Mouse (Mus musculus) neural tube, embryonic 15.5 days (tissue): Measurements from ENCODE around the gene Dnah9. TPM values are rescaled to one million over a fixed set of nuclear protein-coding genes. Genes with fewer than 3 reads are reported as not detected.

Experiments used
- ATAC-seq: fragments of 200-750 bp; cut with Nextera tagmentation; 2 replicates; pipeline ENCODE4 v1.8.0; 2017; ENCODE audit warnings: mild to moderate bottlenecking, moderate TSS enrichment, moderate library complexity; ENCODE audit not compliant: low FRiP score
- H3K27ac ChIP-seq: fragments of 300-500 bp; sonication (generic); replicated peaks from 2 replicates; pipeline ENCODE4 v1.5.1; 2015; ENCODE audit warnings: mild to moderate bottlenecking, inconsistent platforms
- H3K27me3 ChIP-seq: fragments of 300-500 bp; sonication (generic); replicated peaks from 2 replicates; pipeline ENCODE4 v1.6.1; 2015; ENCODE audit warnings: inconsistent platforms
- H3K36me3 ChIP-seq: fragments of 300-500 bp; sonication (generic); 2 replicates; pipeline ENCODE4 v1.6.1; 2015; ENCODE audit warnings: inconsistent platforms
- H3K4me1 ChIP-seq: fragments of 300-500 bp; sonication (generic); 2 replicates; pipeline ENCODE4 v1.6.1; 2015; ENCODE audit warnings: inconsistent platforms
- H3K4me2 ChIP-seq: fragments of 300-500 bp; sonication (generic); 2 replicates; pipeline ENCODE4 v1.6.1; 2015; ENCODE audit warnings: inconsistent platforms, mild to moderate bottlenecking, moderate library complexity
- H3K4me3 ChIP-seq: fragments of 300-500 bp; sonication (generic); replicated peaks from 2 replicates; pipeline ENCODE4 v1.5.1; 2015; ENCODE audit warnings: mild to moderate bottlenecking, inconsistent platforms
- H3K9ac ChIP-seq: fragments of 300-500 bp; sonication (generic); replicated peaks from 2 replicates; pipeline ENCODE4 v1.6.1; 2015; ENCODE audit warnings: mild to moderate bottlenecking, inconsistent platforms
- H3K9me3 ChIP-seq: fragments of 300-500 bp; sonication (generic); replicated peaks from 2 replicates; pipeline ENCODE4 v1.6.1; 2016; ENCODE audit warnings: inconsistent platforms
- WGBS: fragments of 180-500 bp; shearing (Covaris S2); methylation state at CpG from one replicate; pipeline ENCODE4 v1.1.7; 2015; ENCODE audit warnings: mixed read lengths; 5-methylcytosine and 5-hydroxymethylcytosine counted together
- polyA plus RNA-seq: library from polyadenylated mRNA; unstranded; fragments of >200 nt; fragmentation: Nextera tagmentation; extraction: Ambion mirVana; gene quantifications from 2 replicates; pipeline ENCODE4 v1.2.1, GENCODE M21; 2015

The Dnah9 gene
- polyA plus RNA-seq, 1 experiment from 2014 or later, result 2.5 TPM

- Histone ChIP-seq H3K4me2 (no peak overlapping the region), H3K27me3 (no peaks in the 10 kb centered on the region), H3K9me3 (no peaks in the 10 kb centered on the region), H3K4me1 (peaks cover 3% of the 10 kb centered on the region; the same call in 1 of the 2 replicates), H3K9ac (no peak overlapping the region), H3K36me3 (peaks cover 41% of the 10 kb centered on the region), H3K4me3 (no peak overlapping the region), H3K27ac (no peak overlapping the region)
- peak; percentile 74; the same call in 1 of the 2 replicates for ATAC-seq
- WGBS, result 73% methylated on average over 5 of the region's 5 CpGs
These were observed 348.1 kb downstream of the Dnah9 start for GRCm38 (mm10) chr11:65820280-65820679.

- Histone ChIP-seq H3K36me3 (peaks cover 42% of the 10 kb centered on the region), H3K9me3 (no peaks in the 10 kb centered on the region), H3K4me2 (no peak overlapping the region), H3K4me1 (peaks cover 3% of the 10 kb centered on the region; the same call in 1 of the 2 replicates), H3K27me3 (no peaks in the 10 kb centered on the region), H3K4me3 (no peak overlapping the region), H3K27ac (no peak overlapping the region), H3K9ac (no peak overlapping the region)
- no peak for ATAC-seq
- WGBS, result 77% methylated on average over 1 of the region's 1 CpGs
These were observed 350.2 kb downstream of the Dnah9 start for GRCm38 (mm10) chr11:65818193-65818592.

- 58% methylated on average over 6 of the region's 6 CpGs for WGBS
- H3K9me3 ChIP-seq, result no peaks in the 10 kb centered on the region
These were observed 352.1 kb downstream of the Dnah9 start for GRCm38 (mm10) chr11:65816237-65816636.

GRCm38 (mm10) chr11:65814381-65814780 is 354.0 kb downstream of the Dnah9 start:
- WGBS, result 80% methylated on average over 9 of the region's 9 CpGs
- Histone ChIP-seq H3K9ac (no peak overlapping the region), H3K27me3 (no peaks in the 10 kb centered on the region), H3K36me3 (peaks cover 27% of the 10 kb centered on the region), H3K4me3 (no peak overlapping the region), H3K4me1 (peaks cover 11% of the 10 kb centered on the region), H3K9me3 (no peaks in the 10 kb centered on the region), H3K27ac (no peak overlapping the region), H3K4me2 (no peak overlapping the region)
- no peak for ATAC-seq

More at GRCm38 (mm10) chr11:65816237-65816636, 352.1 kb downstream of the Dnah9 start:
- H3K4me3 ChIP-seq, result no peak overlapping the region
- H3K4me1 ChIP-seq, result peaks cover 11% of the 10 kb centered on the region
- H3K9ac ChIP-seq, result no peak overlapping the region
- H3K4me2 ChIP-seq, result no peak overlapping the region
- peaks cover 27% of the 10 kb centered on the region for H3K36me3 ChIP-seq
- H3K27me3 ChIP-seq, result no peaks in the 10 kb centered on the region
- ATAC-seq, result no peak
- H3K27ac ChIP-seq, result no peak overlapping the region

GRCm38 (mm10) chr11:65812088-65812487 is 356.3 kb downstream of the Dnah9 start:
- H3K9me3 ChIP-seq, result no peaks in the 10 kb centered on the region
- H3K4me3 ChIP-seq, result no peak overlapping the region
- H3K36me3 ChIP-seq, result peaks cover 23% of the 10 kb centered on the region
- no peak overlapping the region for H3K27ac ChIP-seq
- H3K4me2 ChIP-seq, result no peak overlapping the region; the same call in 1 of the 2 replicates
- no peaks in the 10 kb centered on the region for H3K27me3 ChIP-seq
- peaks cover 27% of the 10 kb centered on the region for H3K4me1 ChIP-seq
- H3K9ac ChIP-seq, result no peak overlapping the region
- no peak for ATAC-seq
- WGBS, result 36% methylated on average over 5 of the region's 5 CpGs

- H3K9ac ChIP-seq, result peak overlapping the region; percentile 65
- H3K27me3 ChIP-seq, result no peaks in the 10 kb centered on the region
- H3K36me3 ChIP-seq, result no peaks in the 10 kb centered on the region
- no peaks in the 10 kb centered on the region for H3K9me3 ChIP-seq
- 46% methylated on average over 7 of the region's 7 CpGs for WGBS
- peak overlapping the region; percentile 71 for H3K4me3 ChIP-seq
- ATAC-seq, result peak; percentile 33; the same call in 1 of the 2 replicates
- H3K27ac ChIP-seq, result peak overlapping the region; percentile 82
- peaks cover 31% of the 10 kb centered on the region for H3K4me1 ChIP-seq
- H3K4me2 ChIP-seq, result peak overlapping the region; percentile 91
These were observed 360.8 kb downstream of the Dnah9 start for GRCm38 (mm10) chr11:65807601-65808000.

- Histone ChIP-seq H3K36me3 (no peaks in the 10 kb centered on the region), H3K9me3 (no peaks in the 10 kb centered on the region), H3K27ac (peak within 1 kb of the TSS; percentile 82), H3K4me2 (peak within 1 kb of the TSS; percentile 91), H3K4me1 (peaks cover 25% of the 10 kb centered on the region), H3K9ac (peak within 1 kb of the TSS; percentile 65), H3K27me3 (no peaks in the 10 kb centered on the region), H3K4me3 (peak within 1 kb of the TSS; percentile 71)
- WGBS, result under 1% methylated on average over 57 of the region's 58 CpGs
- ATAC-seq, result peak; percentile 97
These were observed 361.3 kb downstream of the Dnah9 start, which contains the start of gene Zkscan6 for GRCm38 (mm10) chr11:65806909-65807504. Gene Zkscan6, plus strand, starts transcription at chr11:65807175.

- Histone ChIP-seq H3K9ac (peak overlapping the region; percentile 50), H3K9me3 (no peaks in the 10 kb centered on the region), H3K4me3 (peak overlapping the region; percentile 71), H3K27me3 (no peaks in the 10 kb centered on the region), H3K4me2 (peak overlapping the region; percentile 91), H3K36me3 (no peaks in the 10 kb centered on the region), H3K4me1 (peaks cover 24% of the 10 kb centered on the region), H3K27ac (peak overlapping the region; percentile 82)
- 3% methylated on average over 20 of the region's 20 CpGs for WGBS
- peak; percentile 58 for ATAC-seq
These were observed 361.9 kb downstream of the Dnah9 start for GRCm38 (mm10) chr11:65806321-65806904.

GRCm38 (mm10) chr11:65801899-65802298 is 366.5 kb downstream of the Dnah9 start:
- Histone ChIP-seq H3K4me1 (peaks cover 5% of the 10 kb centered on the region), H3K4me3 (no peak overlapping the region), H3K9me3 (no peaks in the 10 kb centered on the region), H3K27ac (no peak overlapping the region), H3K27me3 (no peaks in the 10 kb centered on the region), H3K36me3 (no peaks in the 10 kb centered on the region), H3K9ac (no peak overlapping the region), H3K4me2 (no peak overlapping the region)
- 74% methylated on average over 3 of the region's 3 CpGs for WGBS
- no peak for ATAC-seq

GRCm38 (mm10) chr11:65795896-65796295 is 372.5 kb downstream of the Dnah9 start:
- Histone ChIP-seq H3K4me2 (no peak overlapping the region), H3K27ac (no peak overlapping the region), H3K4me1 (no peaks in the 10 kb centered on the region), H3K9ac (no peak overlapping the region), H3K27me3 (no peaks in the 10 kb centered on the region), H3K9me3 (no peaks in the 10 kb centered on the region), H3K36me3 (no peaks in the 10 kb centered on the region), H3K4me3 (no peak overlapping the region)
- no peak for ATAC-seq
- WGBS, result 55% methylated on average over 1 of the region's 1 CpGs

- ATAC-seq, result no peak
- no peaks in the 10 kb centered on the region for H3K4me1 ChIP-seq
- no peaks in the 10 kb centered on the region for H3K36me3 ChIP-seq
- no peak overlapping the region for H3K4me3 ChIP-seq
- no peak overlapping the region for H3K9ac ChIP-seq
- no peaks in the 10 kb centered on the region for H3K9me3 ChIP-seq
- 81% methylated on average over 10 of the region's 10 CpGs for WGBS
- H3K27ac ChIP-seq, result no peak overlapping the region
- no peak overlapping the region for H3K4me2 ChIP-seq
- H3K27me3 ChIP-seq, result no peaks in the 10 kb centered on the region
These were observed 373.7 kb downstream of the Dnah9 start for GRCm38 (mm10) chr11:65794428-65795219.
